Mouse (Mus musculus) gastrocnemius, postnatal 36 days (tissue): ENCODE measurements around the gene Abhd16a. TPM values are rescaled to one million over a fixed set of nuclear protein-coding genes. Genes with fewer than 3 reads are reported as not detected.

Experiments used
- DNase-seq, 2 experiments: peaks; one replicate each; pipeline ENCODE4 v3.0.0; 2022
- intact Hi-C: fragments of 180-260 bp; cut with DNase I; formaldehyde crosslinking; loops from one replicate; pipeline ENCODE4 v1.15.1; 2025
- total RNA-seq, 2 experiments: library from RNA; stranded (reverse); gene quantifications; 2 replicates each; pipeline ENCODE4 v1.2.3; 2021

Abhd16a gene
- total RNA-seq, 2 experiments from 2014 or later = 67.7 to 73.9 TPM

GRCm38 (mm10) chr17:35135591-35136320 is 46.7 kb downstream of the Abhd16a start:
- intact Hi-C loops = no loop called here
- DNase-seq = no peak

GRCm38 (mm10) chr17:35139269-35139668 is 50.2 kb downstream of the Abhd16a start:
- intact Hi-C loops = no loop called here
- no peak for DNase-seq

GRCm38 (mm10) chr17:35140490-35140996 is 51.5 kb downstream of the Abhd16a start:
- no peak for DNase-seq
- intact Hi-C loops = no loop called here

- intact Hi-C loops = no loop called here
- no peak for DNase-seq
Observed at GRCm38 (mm10) chr17:35141971-35142370, 52.9 kb downstream of the Abhd16a start.

- no peak for DNase-seq
- intact Hi-C loops = no loop called here
Observed at GRCm38 (mm10) chr17:35146139-35146538, 57.1 kb downstream of the Abhd16a start.

GRCm38 (mm10) chr17:35147348-35147747 is 58.3 kb downstream of the Abhd16a start:
- DNase-seq = no peak
- intact Hi-C loops = no loop called here

GRCm38 (mm10) chr17:35147922-35148639 is 59.0 kb downstream of the Abhd16a start:
- DNase-seq = no peak
- intact Hi-C loops = no loop called here

GRCm38 (mm10) chr17:35152121-35152520 is 63.1 kb downstream of the Abhd16a start:
- intact Hi-C loops = loop anchor here (10.0 kb wide), 1 partner anchor 1037 kb away; the partner anchor contains the start of gene H2-DMa
- DNase-seq = no peak

Other genes with a start within 250 kb of the Abhd16a start
- 10 to 100 TPM; 17.0 to 20.0 TPM for gene Skiv2l, start 239.1 kb upstream of the Abhd16a start, total RNA-seq
- gene Nelfe, start 238.9 kb upstream of the Abhd16a start, total RNA-seq = 1 to 10 TPM; 8.8 to 9.0 TPM
- 1 to 10 TPM; 1.5 to 3.4 TPM for gene Cfb, start 226.7 kb upstream of the Abhd16a start, total RNA-seq
- gene Zbtb12, start 209.8 kb upstream of the Abhd16a start, total RNA-seq = 1 to 10 TPM; 4.6 to 5.7 TPM
- under 1 TPM in 1 of 2 experiments, not detected in 1; 0.20 TPM for gene Gm20547, start 207.2 kb upstream of the Abhd16a start, total RNA-seq
- gene C2, start 191.0 kb upstream of the Abhd16a start, total RNA-seq = 1 to 10 TPM; 1.4 to 1.5 TPM
- gene Ehmt2, start 190.8 kb upstream of the Abhd16a start, total RNA-seq = 10 to 100 TPM; 24.7 to 28.2 TPM
- gene Slc44a4, start 174.8 kb upstream of the Abhd16a start, total RNA-seq = under 1 TPM in 1 of 2 experiments, not detected in 1; 0.17 TPM
- 1 to 10 TPM; 8.0 to 8.5 TPM for gene Neu1, start 158.0 kb upstream of the Abhd16a start, total RNA-seq
- 1 to 10 TPM; 4.6 to 6.1 TPM for gene Hspa1b, start 130.0 kb upstream of the Abhd16a start, total RNA-seq
- gene Gm20481, start 119.4 kb upstream of the Abhd16a start, total RNA-seq = not detected
- 10 to 100 TPM in 1 of 2 experiments, 1 to 10 TPM in 1; 8.8 to 10.1 TPM for gene Hspa1a, start 117.1 kb upstream of the Abhd16a start, total RNA-seq
- 10 to 100 TPM; 18.6 to 23.2 TPM for gene Hspa1l, start 116.6 kb upstream of the Abhd16a start, total RNA-seq
- gene Lsm2, start 107.4 kb upstream of the Abhd16a start, total RNA-seq = 10 to 100 TPM; 13.1 to 15.3 TPM
- 10 to 100 TPM; 29.3 to 31.8 TPM for gene Vars, start 88.3 kb upstream of the Abhd16a start, total RNA-seq
- gene Vwa7, start 72.7 kb upstream of the Abhd16a start, total RNA-seq = 10 to 100 TPM; 11.3 to 12.8 TPM
- gene Sapcd1, start 61.2 kb upstream of the Abhd16a start, total RNA-seq = not detected
- gene Msh5, start 42.5 kb upstream of the Abhd16a start, total RNA-seq = under 1 TPM; 0.20 to 0.35 TPM
- gene Clic1, start 39.3 kb upstream of the Abhd16a start, total RNA-seq = 10 to 100 TPM; 10.9 to 12.0 TPM
- 1 to 10 TPM; 8.4 to 8.9 TPM for gene Ddah2, start 30.2 kb upstream of the Abhd16a start, total RNA-seq
- gene Ly6g6c, start 23.9 kb upstream of the Abhd16a start, total RNA-seq = not detected
- gene Mpig6b, start 23.1 kb upstream of the Abhd16a start, total RNA-seq = not detected
- not detected for gene Ly6g6e, start 12.4 kb upstream of the Abhd16a start, total RNA-seq
- gene Ly6g6d, start 11.2 kb upstream of the Abhd16a start, total RNA-seq = 1 to 10 TPM in 1 of 2 experiments, not detected in 1; 1.8 TPM
- gene Ly6g6f, start 3.7 kb upstream of the Abhd16a start, total RNA-seq = not detected
- gene Ly6g5c, start 19.0 kb downstream of the Abhd16a start, total RNA-seq = not detected
- not detected for gene Ly6g5b, start 26.2 kb downstream of the Abhd16a start, total RNA-seq
- 1 to 10 TPM; 6.0 to 7.8 TPM for gene Gpank1, start 32.2 kb downstream of the Abhd16a start, total RNA-seq
- gene Csnk2b, start 32.8 kb downstream of the Abhd16a start, total RNA-seq = 100 to 1,000 TPM; 145 to 170 TPM
- gene D17H6S53E, start 37.1 kb downstream of the Abhd16a start, total RNA-seq = 10 to 100 TPM; 13.0 to 17.0 TPM
- not detected for gene Apom, start 42.8 kb downstream of the Abhd16a start, total RNA-seq
- gene Bag6, start 45.9 kb downstream of the Abhd16a start, total RNA-seq = 100 to 1,000 TPM; 191 to 208 TPM
- gene Prrc2a, start 75.6 kb downstream of the Abhd16a start, total RNA-seq = 10 to 100 TPM; 88.4 to 93.0 TPM
- under 1 TPM in 1 of 2 experiments, not detected in 1; 0.47 TPM for gene Aif1, start 86.8 kb downstream of the Abhd16a start, total RNA-seq
- gene Lst1, start 99.2 kb downstream of the Abhd16a start, total RNA-seq = 1 to 10 TPM in 1 of 2 experiments, under 1 TPM in 1; 0.74 to 1.5 TPM
- gene Ltb, start 105.2 kb downstream of the Abhd16a start, total RNA-seq = under 1 TPM in 1 of 2 experiments, not detected in 1; 0.46 TPM
- under 1 TPM in 1 of 2 experiments, not detected in 1; 0.46 TPM for gene Tnf, start 112.7 kb downstream of the Abhd16a start, total RNA-seq
- under 1 TPM; 0.36 to 0.62 TPM for gene Lta, start 116.1 kb downstream of the Abhd16a start, total RNA-seq
- gene Gm16181, start 131.6 kb downstream of the Abhd16a start, total RNA-seq = not detected
- gene Atp6v1g2, start 144.4 kb downstream of the Abhd16a start, total RNA-seq = 1 to 10 TPM; 1.7 to 2.4 TPM
- gene Nfkbil1, start 146.5 kb downstream of the Abhd16a start, total RNA-seq = 1 to 10 TPM; 5.5 to 8.7 TPM
- gene Ddx39b, start 152.5 kb downstream of the Abhd16a start, total RNA-seq = 10 to 100 TPM; 67.7 to 83.0 TPM
- gene H2-D1, start 173.5 kb downstream of the Abhd16a start, total RNA-seq = 10 to 100 TPM; 28.2 to 39.1 TPM
- gene H2-Q1, start 231.1 kb downstream of the Abhd16a start, total RNA-seq = under 1 TPM; 0.38 to 0.47 TPM